Mouse (Mus musculus) gastrocnemius, postnatal 10 days (tissue): ENCODE measurements around the gene Rab6a. TPM values are rescaled to one million over a fixed set of nuclear protein-coding genes. Genes with fewer than 3 reads are reported as not detected.
A peak's percentile ranks its signal among the peaks of the same experiment; 100 is the strongest.

Experiments used
- DNase-seq: peaks from one replicate; pipeline ENCODE4 v3.0.0; 2021; ENCODE audit warnings: mixed read lengths
- total RNA-seq, 2 experiments: library from RNA; stranded (reverse); gene quantifications; 2 replicates each; pipeline ENCODE4 v1.2.3; 2021

Rab6a gene
- total RNA-seq, 2 experiments from 2014 or later: 74.9 to 75.2 TPM

- no peak for DNase-seq
These were observed 15.1 kb downstream of the Rab6a start for GRCm38 (mm10) chr7:100622277-100622676.

DNA sequence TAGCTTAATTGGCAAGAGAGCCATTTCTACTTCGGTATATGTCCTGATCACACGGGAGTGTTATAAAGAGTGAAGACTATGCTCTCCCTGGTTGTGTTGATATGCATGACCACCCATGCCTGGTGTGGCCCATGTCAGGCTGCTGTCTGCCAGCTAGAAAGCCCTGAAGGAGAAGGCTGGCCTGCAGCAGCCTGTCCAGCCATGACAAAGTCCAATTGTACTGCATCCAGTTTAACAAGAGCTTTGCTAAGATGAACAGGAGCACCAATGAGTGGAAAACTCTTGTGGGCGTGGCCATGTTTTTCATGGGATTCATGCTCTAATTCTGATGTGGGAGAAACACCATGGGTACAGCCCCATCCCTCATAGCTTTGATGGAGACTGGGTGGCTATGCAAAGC is 17.3 kb downstream of the Rab6a start:
- no peak for DNase-seq

DNA sequence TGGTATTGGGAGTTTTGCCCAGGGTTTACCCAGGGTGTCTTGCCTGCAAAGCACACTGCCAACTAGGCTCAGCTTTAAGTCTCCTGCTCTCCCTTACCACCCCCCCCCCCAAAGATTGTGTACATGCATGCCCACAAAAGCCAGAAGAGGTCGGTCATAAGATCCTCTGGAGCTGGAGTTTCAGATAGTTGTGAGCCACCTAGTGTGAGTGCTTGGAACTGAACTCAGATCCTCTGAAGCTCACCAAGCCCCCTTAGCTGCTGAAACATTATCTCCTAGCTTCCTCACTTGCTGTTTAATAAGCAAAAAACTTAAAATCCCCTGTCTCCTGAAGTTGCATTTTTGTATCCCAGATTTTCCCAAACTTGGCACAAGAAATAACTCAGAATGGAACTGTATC is 30.4 kb downstream of the Rab6a start:
- no peak for DNase-seq

GRCm38 (mm10) chr7:100642413-100642812 is 35.2 kb downstream of the Rab6a start:
- no peak for DNase-seq

GRCm38 (mm10) chr7:100645147-100645546 is 37.9 kb downstream of the Rab6a start:
- DNase-seq: peak; percentile 71

GRCm38 (mm10) chr7:100649095-100649494 is 41.9 kb downstream of the Rab6a start:
- DNase-seq: no peak

DNA sequence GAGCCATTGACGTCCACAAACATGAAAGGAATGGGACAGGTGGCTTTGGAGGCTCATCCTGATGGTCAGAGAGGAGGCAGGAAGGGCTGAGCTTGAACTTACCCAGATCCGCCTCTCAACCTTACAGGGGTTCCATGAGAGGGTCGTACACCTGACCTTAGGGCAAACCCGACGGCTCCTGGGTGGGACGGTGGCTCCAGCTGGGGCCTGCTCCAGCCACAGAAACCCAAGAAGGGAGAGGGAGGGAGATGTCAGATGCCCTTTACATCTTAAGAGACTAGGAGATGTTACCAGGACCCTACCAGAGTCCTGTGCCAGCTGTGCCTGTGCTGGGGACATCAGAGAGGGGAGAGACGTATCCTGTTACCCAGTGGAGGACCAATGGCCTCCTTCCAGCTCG is 42.6 kb downstream of the Rab6a start:
- no peak for DNase-seq

GRCm38 (mm10) chr7:100650421-100650820 is 43.2 kb downstream of the Rab6a start:
- DNase-seq: no peak

DNA sequence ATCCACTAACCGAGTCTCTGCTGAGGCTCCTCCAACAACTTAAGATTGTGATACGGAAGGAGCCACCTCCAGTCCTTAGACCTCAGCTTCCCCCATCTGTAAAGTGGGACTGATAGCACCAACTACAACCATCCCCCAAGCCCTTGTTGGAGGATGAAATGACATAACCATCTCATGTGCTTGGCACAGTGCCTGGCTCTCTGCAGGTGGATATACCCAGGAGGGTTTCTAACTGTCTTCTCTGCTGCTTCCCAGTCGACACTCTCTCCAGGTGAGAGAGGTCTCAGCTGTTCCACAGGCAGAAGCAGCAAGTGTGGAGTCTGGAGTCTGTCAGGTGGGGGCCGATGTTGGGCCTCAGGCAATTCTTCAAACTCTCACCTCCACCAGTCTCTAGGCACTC is 43.8 kb downstream of the Rab6a start:
- no peak for DNase-seq

- DNase-seq: no peak
These were observed 46.5 kb downstream of the Rab6a start for GRCm38 (mm10) chr7:100653480-100654266.

- no peak for DNase-seq
These were observed 47.2 kb downstream of the Rab6a start for GRCm38 (mm10) chr7:100654441-100654840.

- no peak for DNase-seq
These were observed 49.5 kb downstream of the Rab6a start for GRCm38 (mm10) chr7:100656739-100657138.

- DNase-seq: peak; percentile 58
These were observed 50.9 kb downstream of the Rab6a start for GRCm38 (mm10) chr7:100658093-100658578.

GRCm38 (mm10) chr7:100661264-100661663 is 54.1 kb downstream of the Rab6a start:
- no peak for DNase-seq

DNA sequence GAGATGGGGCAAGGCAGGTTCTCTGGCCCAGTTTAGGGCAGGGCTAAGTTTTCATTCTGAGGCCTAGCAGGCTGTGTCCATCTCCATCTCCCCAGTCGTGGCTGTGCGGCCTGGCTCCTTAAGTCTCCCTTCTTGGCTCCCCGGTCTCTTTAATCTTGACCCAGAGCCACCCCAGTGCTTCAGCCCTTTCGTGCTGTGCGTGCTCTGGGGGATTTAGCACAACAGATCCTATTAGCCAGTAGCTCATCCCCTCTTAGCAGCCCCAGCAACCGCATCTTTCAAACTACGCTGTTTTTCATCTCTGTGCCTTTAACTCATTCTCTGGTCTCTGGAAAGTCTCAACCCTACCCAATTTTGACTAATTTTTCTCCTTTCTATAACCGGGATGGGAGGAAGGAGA is 55.0 kb downstream of the Rab6a start, which contains the start of gene Plekhb1:
Gene Plekhb1, minus strand, starts transcription at position 184 of the 400 bp plus-strand sequence.
- DNase-seq: no peak

DNA sequence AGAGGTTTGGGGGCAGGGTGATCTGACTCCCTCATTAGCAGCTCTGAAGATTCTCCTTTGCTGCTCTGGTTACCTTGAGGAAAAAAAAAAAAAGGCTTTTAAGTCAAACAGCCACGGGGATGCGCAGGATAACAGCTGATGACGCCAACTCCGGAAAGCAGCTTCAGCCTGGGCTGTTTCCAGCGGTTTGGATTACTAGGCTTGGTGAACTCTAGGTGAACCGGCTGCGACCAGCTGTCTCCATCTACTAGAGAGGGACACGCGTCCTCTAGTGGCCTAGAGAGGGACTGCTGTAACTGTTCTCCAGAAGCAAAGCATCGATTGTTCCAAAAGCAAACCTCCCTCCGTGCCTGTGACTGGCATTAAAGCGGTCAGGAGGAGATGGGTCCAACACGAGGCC is 56.0 kb downstream of the Rab6a start:
- DNase-seq: peak; percentile 94

DNA sequence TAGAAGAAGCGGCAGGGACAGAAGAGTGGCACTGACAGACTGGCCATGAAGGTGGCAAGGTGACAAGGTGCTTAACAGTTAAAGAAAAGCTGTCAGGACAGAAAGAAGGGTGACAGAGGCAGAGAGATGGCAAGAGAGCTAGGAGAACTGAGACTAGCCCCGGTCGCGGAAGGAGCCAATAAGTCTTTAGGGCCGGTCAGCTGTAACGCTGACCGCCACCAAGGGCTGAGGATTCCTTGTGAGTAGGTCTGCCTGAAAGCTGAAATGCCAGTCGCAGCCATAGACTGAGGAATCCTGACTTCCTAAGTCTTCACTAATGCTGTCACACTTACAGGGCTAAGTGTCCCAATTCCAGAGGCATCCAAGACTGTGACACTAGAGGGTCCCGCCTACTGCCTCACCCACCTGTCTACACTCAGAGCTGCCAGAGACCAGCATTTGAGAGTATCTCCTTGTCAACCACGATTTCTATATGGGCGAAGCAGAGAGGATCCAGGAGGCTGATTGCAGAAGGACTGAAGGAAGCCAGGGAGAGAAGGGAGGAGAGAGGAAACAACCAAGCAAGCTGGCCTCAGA is 56.6 kb downstream of the Rab6a start:
- no peak for DNase-seq

DNA sequence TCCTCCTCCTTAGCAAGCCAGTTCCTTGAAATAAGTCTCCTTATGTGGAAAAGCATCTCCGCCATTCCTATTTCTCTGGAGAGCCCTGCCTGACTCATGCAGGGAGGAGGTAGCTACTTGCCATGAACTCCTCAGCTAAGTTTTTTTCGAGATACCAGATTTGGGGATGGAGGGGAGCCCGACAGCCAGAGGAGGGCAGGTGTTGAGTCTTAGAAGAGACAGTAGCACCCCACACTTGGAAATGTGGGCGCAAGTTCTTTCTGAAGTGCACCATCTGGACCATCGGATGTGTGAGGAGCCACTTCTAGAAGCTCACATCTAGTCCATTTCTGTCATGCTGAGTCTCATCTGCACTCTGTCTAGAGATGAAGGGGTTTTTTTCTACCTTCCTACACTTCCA is 63.4 kb downstream of the Rab6a start:
- no peak for DNase-seq

- DNase-seq: no peak
These were observed 66.2 kb downstream of the Rab6a start for GRCm38 (mm10) chr7:100673452-100673851.

DNA sequence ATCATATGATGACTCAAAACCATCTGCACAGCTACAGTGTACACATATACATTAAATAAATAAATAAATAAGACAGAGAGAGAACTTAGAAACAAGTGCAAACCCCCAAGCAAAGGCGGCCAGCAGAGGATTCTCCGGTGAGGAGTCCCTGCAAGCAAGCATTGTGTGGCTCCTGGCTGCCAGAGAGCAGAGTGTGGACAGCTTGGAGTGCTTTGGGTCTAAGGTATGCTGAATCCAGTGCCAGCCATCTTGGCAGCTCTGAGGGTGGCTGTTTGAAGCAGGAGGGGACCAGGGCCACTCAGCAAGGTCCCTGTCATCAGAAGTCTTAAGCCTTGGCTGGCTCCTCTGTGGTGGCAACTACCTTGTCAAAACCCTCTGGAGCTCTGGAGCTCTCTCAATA is 67.7 kb downstream of the Rab6a start:
- DNase-seq: no peak

- DNase-seq: no peak
These were observed 70.8 kb downstream of the Rab6a start for GRCm38 (mm10) chr7:100678052-100678451.

DNA sequence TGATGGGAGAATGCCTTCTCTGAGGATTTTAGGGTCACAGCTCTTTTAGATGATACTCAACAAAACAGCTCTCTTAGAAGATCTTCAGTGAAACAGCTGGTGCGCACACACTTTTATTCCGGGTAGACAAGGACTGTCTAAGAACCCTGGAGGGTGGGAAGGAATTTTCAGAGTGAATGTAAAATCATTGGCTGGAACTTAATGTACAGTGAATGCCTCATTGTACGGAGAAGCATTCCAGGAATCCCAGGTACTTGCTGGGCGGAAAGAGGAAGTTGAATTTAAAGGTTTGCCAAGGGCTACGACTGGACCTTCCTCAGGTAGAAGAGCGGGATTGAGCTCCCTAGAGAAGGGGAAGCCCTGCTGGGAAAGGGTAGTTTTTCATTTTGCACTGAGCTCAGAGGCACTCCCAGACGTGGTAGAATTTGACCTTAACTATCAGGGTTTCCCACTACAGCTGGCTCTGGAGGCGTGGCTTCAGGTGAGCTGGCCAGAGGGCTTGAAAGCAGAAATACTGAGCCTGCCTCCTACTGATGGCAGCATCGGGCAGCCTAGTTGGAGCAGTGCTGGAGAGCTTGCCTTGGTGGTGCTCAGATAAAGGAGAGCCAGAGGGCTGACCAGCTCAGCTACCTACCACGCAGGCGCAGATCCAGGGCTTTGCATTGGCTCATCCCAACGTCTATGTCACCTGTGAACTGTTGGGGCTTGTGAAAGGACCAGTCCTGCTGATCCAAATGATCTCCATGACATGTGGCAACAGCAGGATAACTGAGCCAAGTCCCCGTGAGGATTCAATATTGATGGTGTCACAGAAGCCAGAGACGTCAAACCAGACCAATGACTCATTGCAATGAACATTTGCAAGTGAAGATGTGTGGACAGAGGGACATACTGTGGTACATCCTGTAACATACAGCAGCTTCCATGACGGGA is 72.0 kb downstream of the Rab6a start:
- DNase-seq: no peak

GRCm38 (mm10) chr7:100681132-100681531 is 73.9 kb downstream of the Rab6a start:
- DNase-seq: no peak
